ENCODE assay signal across 8 mouse cellular contexts in the genomic region with DNA sequence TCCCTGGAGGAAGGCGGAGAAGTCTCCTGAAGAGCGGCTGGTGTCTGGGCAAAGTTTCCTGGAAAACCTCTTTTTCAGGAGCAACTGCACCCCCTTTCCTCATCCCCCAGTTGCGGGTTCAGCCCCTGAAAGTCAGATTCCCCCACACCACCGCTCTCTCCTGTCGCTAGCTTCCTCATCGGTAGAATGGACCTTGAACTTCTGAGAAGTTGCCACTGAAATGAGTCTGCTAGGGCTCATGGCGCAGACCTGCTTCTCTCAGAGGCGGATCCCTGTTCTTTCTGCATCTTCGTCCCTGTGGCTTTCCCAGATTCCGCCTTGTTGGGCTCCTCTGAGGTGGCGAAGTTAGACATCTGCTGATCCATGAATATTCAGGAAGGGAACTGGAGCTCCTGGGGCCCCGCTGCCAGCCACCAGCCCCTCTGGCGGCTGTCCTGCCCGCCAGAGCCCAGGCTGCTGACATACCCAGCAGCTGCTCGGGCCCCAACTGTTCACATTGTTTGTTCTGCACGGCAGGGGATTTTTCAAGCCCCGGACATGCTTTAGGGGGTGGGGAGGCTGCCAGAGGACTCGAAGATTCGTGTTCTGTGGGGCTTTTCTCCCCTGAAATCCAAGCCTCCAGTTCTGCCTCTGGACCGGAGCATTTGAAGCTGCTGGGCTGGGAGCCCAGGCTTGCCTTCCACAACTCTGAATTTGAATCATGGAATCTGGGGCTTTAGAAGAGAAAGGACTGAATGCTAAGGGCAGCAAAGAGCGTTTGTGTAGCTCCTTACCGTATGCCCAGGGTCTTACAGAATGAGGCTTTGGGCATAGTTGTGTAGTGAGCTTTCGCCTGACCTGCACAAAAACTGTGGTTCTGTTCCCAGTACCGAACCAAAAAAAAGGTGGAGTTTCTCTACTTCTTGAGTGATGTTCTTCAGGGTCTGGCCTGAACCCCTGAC. TPM values are rescaled to one million over a fixed set of nuclear protein-coding genes. Genes with fewer than 3 reads are reported as not detected.
DNase-seq lines count a peak whose midpoint lies in the region; ATAC-seq lines count a peak whose summit lies in the region.

No protein-coding gene starts in this region.

- peaks cover 16% of the 10 kb centered on the region for H3K27me3 ChIP-seq in heart, embryonic 10.5 days (ENCODE audit: insufficient read depth, poor library complexity, severe bottlenecking)

- intact Hi-C loops in left cerebral cortex, postnatal 14 days (cut with DNase I) = no loop called here

- DNase-seq in heart, embryonic 10.5 days (ENCODE audit: low spot score) = no peak
- no peak for DNase-seq in heart, postnatal 4 days
- DNase-seq in brain, adult 2 months (ENCODE audit: low read depth, low spot score) = peak; percentile 68
- DNase-seq in frontal cortex, postnatal 36 days (ENCODE audit: low spot score in 2 of 2) = peak; percentile 46 to 69
- peak; percentile 49 to 57 for DNase-seq in left cerebral cortex, postnatal 14 days (ENCODE audit: low spot score in 2 of 2)
- peak; percentile 69 for DNase-seq in neural tube, embryonic 10.5 days (ENCODE audit: extremely low spot score, low spot score)

- no peaks in the 10 kb centered on the region for H3K36me3 ChIP-seq in heart, embryonic 10.5 days

- peak overlapping the region; percentile 44 for H3K4me3 ChIP-seq in heart, embryonic 10.5 days

- ATAC-seq in erythroblast, adult 5-6 weeks (replicated peaks; ENCODE audit: low FRiP score, poor library complexity, severe bottlenecking) = no peak
- ATAC-seq in megakaryocyte-erythroid progenitor cell, adult 5-6 weeks (replicated peaks; ENCODE audit: low FRiP score, low TSS enrichment, poor library complexity, severe bottlenecking) = no peak

- peak overlapping the region; percentile 25; the same call in 1 of the 2 replicates for H3K27ac ChIP-seq in heart, embryonic 10.5 days

- WGBS in heart, embryonic 10.5 days = 11% methylated on average over 24 of the region's 24 CpGs

- H3K4me1 ChIP-seq in heart, embryonic 10.5 days = peaks cover 18% of the 10 kb centered on the region

- no peaks in the 10 kb centered on the region for H3K9me3 ChIP-seq in heart, embryonic 10.5 days

RNA-seq across cellular contexts. Expression of a gene that starts 8.1 kb away (rescaled TPM):
- 7.5 and 10.8 TPM in 2 replicates for polyA plus RNA-seq in heart, embryonic 10.5 days (2016; fragmentation: Nextera tagmentation; extraction: Ambion mirVana)
- 10 to 100 TPM; 13.9 to 16.5 TPM for total RNA-seq in heart, postnatal 4 days (2021)
- 10 to 100 TPM; 20.5 to 26.1 TPM for total RNA-seq in left cerebral cortex, postnatal 14 days (2021)
- total RNA-seq in erythroblast, adult 5-6 weeks (2015; ENCODE audit: low replicate concordance) = not detected in 2 replicates
- total RNA-seq in erythroblast, adult 5-6 weeks (2017; ENCODE audit: low replicate concordance) = 0.56 TPM in 1 of 2 replicates, not detected in the other
- total RNA-seq in megakaryocyte-erythroid progenitor cell, adult 5-6 weeks (2014; fragmentation: Nextera tagmentation) = 0.35 TPM in 1 of 2 replicates, not detected in the other
- 0.42 TPM in 1 of 2 replicates, not detected in the other for total RNA-seq in megakaryocyte-erythroid progenitor cell, adult 5-6 weeks (2017)

RNA-seq across cellular contexts. Expression of a gene that starts 31.6 kb away (rescaled TPM):
- polyA plus RNA-seq in heart, embryonic 10.5 days (2016; fragmentation: Nextera tagmentation; extraction: Ambion mirVana) = 26.8 and 65.0 TPM in 2 replicates
- total RNA-seq in heart, postnatal 4 days (2021) = under 1 TPM; 0.43 to 0.52 TPM
- total RNA-seq in left cerebral cortex, postnatal 14 days (2021) = 1 to 10 TPM; 2.8 to 3.8 TPM
- not detected in 2 replicates for total RNA-seq in erythroblast, adult 5-6 weeks (2015; ENCODE audit: low replicate concordance)
- not detected in 2 replicates for total RNA-seq in erythroblast, adult 5-6 weeks (2017; ENCODE audit: low replicate concordance)
- not detected in 2 replicates for total RNA-seq in megakaryocyte-erythroid progenitor cell, adult 5-6 weeks (2014; fragmentation: Nextera tagmentation)
- total RNA-seq in megakaryocyte-erythroid progenitor cell, adult 5-6 weeks (2017) = not detected in 2 replicates

Comparison
In these comparisons a context has a peak if more than half of its experiments do, and no peak if none do; other contexts are left out.
1. DNase-seq: peak in brain, adult 2 months (single experiment), frontal cortex, postnatal 36 days (2 of 2), left cerebral cortex, postnatal 14 days (2 of 2) and neural tube, embryonic 10.5 days (single experiment); none in heart, embryonic 10.5 days (single experiment) and heart, postnatal 4 days (single experiment).
2. RNA of a gene that starts 8.1 kb away (total RNA-seq): 20.5 to 26.1 TPM in left cerebral cortex, postnatal 14 days and 13.9 to 16.5 TPM in heart, postnatal 4 days; 0.35 to 0.42 TPM in megakaryocyte-erythroid progenitor cell, adult 5-6 weeks and 0.56 TPM in erythroblast, adult 5-6 weeks; every median in the first group is over 4 times any median in the second.